Mouse (Mus musculus) G1E (cell line): ENCODE results near the gene Tnnc2. TPM values are rescaled to one million over a fixed set of nuclear protein-coding genes. Genes with fewer than 3 reads are reported as not detected.

ENCODE experiments used
- ATAC-seq: 2 replicates; pipeline ENCODE4 v1.8.0; 2016; ENCODE audit warnings: mild to moderate bottlenecking; ENCODE audit not compliant: insufficient number of reproducible peaks, poor library complexity, low FRiP score, severe bottlenecking; ENCODE audit errors: extremely low read depth
- DNase-seq: peaks from one replicate; pipeline ENCODE4 v3.0.0; 2012; ENCODE audit warnings: low spot score
- H3K27me3 ChIP-seq: 2 replicates; pipeline ENCODE4 v1.6.1; 2012; ENCODE audit warnings: mild to moderate bottlenecking, low read length, inconsistent platforms; ENCODE audit not compliant: insufficient read depth
- H3K36me3 ChIP-seq: replicated peaks from 2 replicates; pipeline ENCODE3; 2012; ENCODE audit warnings: mild to moderate bottlenecking, inconsistent platforms
- H3K4me1 ChIP-seq: 2 replicates; pipeline ENCODE4 v1.6.1; 2012; ENCODE audit warnings: low read depth, low read length, inconsistent platforms, mixed read lengths; ENCODE audit not compliant: insufficient read depth
- H3K4me3 ChIP-seq: 2 replicates; pipeline ENCODE4 v1.5.1; 2012; ENCODE audit warnings: low read depth, mild to moderate bottlenecking, inconsistent platforms, low read length, moderate library complexity, mixed read lengths
- H3K9me3 ChIP-seq: replicated peaks from 2 replicates; pipeline ENCODE4 v1.6.1; 2012; ENCODE audit warnings: inconsistent platforms
- CTCF ChIP-seq: IDR thresholded peaks from 2 replicates; pipeline ENCODE4 v1.5.1; 2012; ENCODE audit warnings: low read depth, low read length, inconsistent platforms, mixed read lengths
- GATA1 ChIP-seq: IDR thresholded peaks from 2 replicates; pipeline ENCODE4 v1.6.1; 2012; ENCODE audit warnings: borderline replicate concordance, low read length, inconsistent platforms, mixed read lengths
- GATA2 ChIP-seq: IDR thresholded peaks from 2 replicates; pipeline ENCODE4 v1.6.1; 2012; ENCODE audit warnings: low read depth, low read length, inconsistent platforms, borderline replicate concordance
- POLR2AphosphoS5 ChIP-seq: IDR thresholded peaks from 2 replicates; pipeline ENCODE4 v1.6.1; 2012; ENCODE audit warnings: low read depth, low read length, inconsistent platforms; ENCODE audit not compliant: insufficient replicate concordance
- TAL1 ChIP-seq: conservative IDR thresholded peaks from 2 replicates; pipeline ENCODE4 v1.6.1; 2012; ENCODE audit warnings: low read depth, low read length, inconsistent platforms, mixed read lengths
- polyA plus RNA-seq: library from polyadenylated mRNA; stranded (reverse); fragments of >175 nt; gene quantifications from 2 replicates; pipeline ENCODE4 v1.2.3, GENCODE M21; 2012
- total RNA-seq, 2 experiments: library from RNA; stranded (forward) in 1 of 2; stranded (reverse) in 1 of 2; fragments of 200-1000 nt in 1 of 2; fragments of >200 nt in 1 of 2; fragmentation: Nextera tagmentation in 1 of 2; gene quantifications; 2 replicates each; pipeline ENCODE4 v1.2.3; 2014 to 2017

Gene Tnnc2
- not detected in 2 replicates for total RNA-seq (2014; fragmentation: Nextera tagmentation)
- total RNA-seq (2017) = not detected in 2 replicates
- not detected in 2 replicates for polyA plus RNA-seq

DNA sequence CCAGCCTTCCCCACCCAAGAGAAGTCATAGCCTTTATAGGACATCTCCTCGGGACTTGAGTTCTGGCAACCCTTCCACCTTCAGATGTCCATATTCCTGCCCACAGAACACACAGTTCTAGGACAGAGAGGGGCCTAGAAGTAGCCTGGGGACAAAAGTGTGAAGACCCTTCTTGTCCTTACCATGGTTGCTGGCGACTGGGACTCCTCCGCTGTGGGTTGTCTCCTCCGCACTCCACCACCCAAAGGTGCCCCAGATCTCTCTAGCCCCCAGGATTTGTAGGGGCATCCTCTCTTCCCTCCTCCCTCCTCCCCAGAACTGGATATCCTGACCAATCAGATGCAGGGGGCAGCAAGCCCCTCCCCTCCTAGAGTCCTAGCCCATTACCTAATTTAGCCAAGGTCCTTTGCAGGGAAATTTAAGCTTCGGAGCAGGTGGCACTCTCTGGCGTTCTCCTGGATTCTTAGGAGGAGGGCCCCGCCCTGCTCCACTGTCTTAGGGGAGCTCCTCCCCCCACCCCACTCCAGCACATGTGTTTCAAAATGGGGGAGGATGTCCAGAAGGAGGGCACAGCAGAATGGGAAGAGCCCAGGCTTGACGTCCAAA, at the start of gene Tnnc2:
Tnnc2 (minus strand) TSS at position 487 of the 606 bp plus-strand sequence.
- TF ChIP-seq GATA2 (no peak), TAL1 (no peak), GATA1 (no peak), POLR2AphosphoS5 (no peak), CTCF (no peak)
- DNase-seq (no peak), ATAC-seq (no peak)
- H3K36me3 ChIP-seq = no peaks in the 10 kb centered on the region
- peaks cover 6% of the 10 kb centered on the region for H3K4me1 ChIP-seq
- peaks cover 53% of the 10 kb centered on the region for H3K27me3 ChIP-seq
- H3K9me3 ChIP-seq = no peaks in the 10 kb centered on the region
- no peak within 1 kb of the TSS for H3K4me3 ChIP-seq

- DNase-seq (no peak), ATAC-seq (no peak)
- Histone ChIP-seq H3K9me3 (no peaks in the 10 kb centered on the region), H3K4me3 (no peak overlapping the region), H3K27me3 (peaks cover 4% of the 10 kb centered on the region; the same call in 1 of the 2 replicates), H3K36me3 (peaks cover 51% of the 10 kb centered on the region), H3K4me1 (peaks cover 20% of the 10 kb centered on the region)
- TF ChIP-seq GATA2 (no peak), CTCF (no peak), GATA1 (no peak), POLR2AphosphoS5 (no peak), TAL1 (no peak)
Measured at GRCm38 (mm10) chr2:164829090-164829489, 49.3 kb upstream of the Tnnc2 start.

DNA sequence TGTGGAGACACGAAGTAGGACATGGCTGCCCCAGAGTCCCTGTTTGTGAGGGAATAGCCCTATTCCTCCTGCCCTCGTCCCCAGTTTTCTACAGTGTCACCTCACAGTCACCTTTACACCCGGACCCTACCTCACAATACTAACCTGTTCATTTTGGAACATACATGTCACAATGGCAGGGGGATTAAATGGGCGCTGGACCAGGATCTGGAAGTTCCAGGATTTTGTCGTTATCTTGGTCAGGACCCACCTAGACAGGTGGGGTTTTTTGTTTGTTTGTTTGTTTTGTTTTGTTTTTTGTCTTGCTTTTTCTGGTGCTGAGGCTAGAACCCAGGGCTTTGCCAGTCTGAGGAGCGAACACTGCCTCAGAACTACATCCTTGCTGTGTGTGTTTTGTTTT, 48.7 kb upstream of the Tnnc2 start, which contains the start of gene Spata25:
Spata25 (minus strand) TSS at position 101 of the 400 bp plus-strand sequence.
- TF ChIP-seq TAL1 = no peak
- no peak for TF ChIP-seq GATA1
- no peak for TF ChIP-seq POLR2AphosphoS5
- TF ChIP-seq GATA2 = no peak
- TF ChIP-seq CTCF = no peak
- H3K27me3 ChIP-seq = no peaks in the 10 kb centered on the region; the same call in 1 of the 2 replicates
- no peaks in the 10 kb centered on the region for H3K9me3 ChIP-seq
- no peak within 1 kb of the TSS for H3K4me3 ChIP-seq
- DNase-seq (no peak), ATAC-seq (no peak)
- H3K4me1 ChIP-seq = peaks cover 20% of the 10 kb centered on the region
- H3K36me3 ChIP-seq = peaks cover 54% of the 10 kb centered on the region

GRCm38 (mm10) chr2:164827146-164827850, 47.5 kb upstream of the Tnnc2 start:
- Histone ChIP-seq H3K4me3 (no peak overlapping the region), H3K4me1 (peaks cover 16% of the 10 kb centered on the region), H3K36me3 (peaks cover 54% of the 10 kb centered on the region), H3K9me3 (no peaks in the 10 kb centered on the region), H3K27me3 (no peaks in the 10 kb centered on the region; the same call in 1 of the 2 replicates)
- TF ChIP-seq GATA2 = no peak
- TF ChIP-seq POLR2AphosphoS5 = no peak
- TF ChIP-seq TAL1 = no peak
- no peak for TF ChIP-seq GATA1
- TF ChIP-seq CTCF = no peak
- ATAC-seq (no peak), DNase-seq (no peak)

DNA sequence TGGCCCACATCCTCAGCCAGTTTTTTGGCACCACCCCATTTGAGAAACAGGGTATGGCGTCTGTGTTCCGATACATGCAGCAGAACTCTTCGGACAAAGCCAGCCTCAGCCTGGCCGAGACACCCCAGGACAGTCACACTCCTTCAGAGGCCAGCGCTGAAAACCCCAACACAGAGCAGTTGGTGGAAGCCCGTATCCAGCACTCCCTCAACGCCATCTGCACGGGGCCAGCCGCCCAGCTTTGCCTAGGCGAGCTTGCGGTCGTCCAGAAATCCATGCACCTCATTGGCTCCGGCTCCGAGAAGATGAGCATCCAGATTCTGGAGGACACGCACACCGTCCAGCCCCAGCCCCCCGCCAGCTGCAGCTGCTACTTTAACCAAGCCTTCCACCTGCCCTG, 45.8 kb upstream of the Tnnc2 start:
- peaks cover 23% of the 10 kb centered on the region for H3K4me1 ChIP-seq
- DNase-seq (no peak), ATAC-seq (no peak)
- TF ChIP-seq TAL1 (no peak), GATA2 (no peak), CTCF (no peak), GATA1 (no peak), POLR2AphosphoS5 (no peak)
- H3K27me3 ChIP-seq = no peaks in the 10 kb centered on the region
- peaks cover 68% of the 10 kb centered on the region for H3K36me3 ChIP-seq
- no peak overlapping the region for H3K4me3 ChIP-seq
- H3K9me3 ChIP-seq = no peaks in the 10 kb centered on the region

GRCm38 (mm10) chr2:164823969-164824368, 44.2 kb upstream of the Tnnc2 start:
- DNase-seq = no peak
- H3K36me3 ChIP-seq = peaks cover 80% of the 10 kb centered on the region

More at GRCm38 (mm10) chr2:164823969-164824368, 44.2 kb upstream of the Tnnc2 start:
- TF ChIP-seq TAL1 = no peak
- no peak for TF ChIP-seq GATA2
- TF ChIP-seq CTCF = no peak
- no peak for TF ChIP-seq GATA1
- TF ChIP-seq POLR2AphosphoS5 = no peak
- Histone ChIP-seq H3K4me3 (no peak overlapping the region; the same call in 1 of the 2 replicates), H3K4me1 (peaks cover 23% of the 10 kb centered on the region), H3K27me3 (no peaks in the 10 kb centered on the region), H3K9me3 (no peaks in the 10 kb centered on the region)
- no peak for ATAC-seq
